Mouse (Mus musculus) lung, adult 2 months (tissue): Measurements from ENCODE around the gene Mmp23. TPM values are rescaled to one million over a fixed set of nuclear protein-coding genes. Genes with fewer than 3 reads are reported as not detected.

ENCODE experiments used
- DNase-seq: peaks from one replicate; pipeline ENCODE4 v3.0.0; 2022
- H3K4me1 ChIP-seq: fragments of 200-500 bp; 2 replicates; pipeline ENCODE4 v1.6.1; 2011; ENCODE audit warnings: low read length; ENCODE audit not compliant: control insufficient read depth, insufficient read depth
- H3K4me3 ChIP-seq: fragments of 200-500 bp; replicated peaks from 2 replicates; pipeline ENCODE3; 2011; ENCODE audit warnings: low read depth, mild to moderate bottlenecking, control low read depth, low read length; ENCODE audit errors: extremely low read depth
- CTCF ChIP-seq: fragments of 200-500 bp; IDR thresholded peaks from 2 replicates; pipeline ENCODE4 v1.5.1; 2011; ENCODE audit warnings: mild to moderate bottlenecking, low read length, control low read depth; ENCODE audit not compliant: insufficient read depth
- POLR2A ChIP-seq: fragments of 200-500 bp; IDR thresholded peaks from 2 replicates; pipeline ENCODE4 v1.6.1; 2011; ENCODE audit warnings: low read depth, mild to moderate bottlenecking, control low read depth, low read length, borderline replicate concordance; ENCODE audit errors: extremely low read depth
- WGBS: fragments of 180-500 bp; shearing (Covaris S2); methylation state at CpG from one replicate; pipeline ENCODE4 v1.1.7; 2018; 5-methylcytosine and 5-hydroxymethylcytosine counted together
- polyA plus RNA-seq: library from polyadenylated mRNA; depleted of rRNA; stranded (reverse); fragments of >200 nt; gene quantifications from 2 replicates; pipeline ENCODE4 v1.2.3, GENCODE M21; 2012; rRNA removed

Gene Mmp23
- polyA plus RNA-seq, 1 experiment, result 30.8 TPM

- DNase-seq, result no peak
- TF ChIP-seq CTCF (no peak), POLR2A (no peak)
- Histone ChIP-seq H3K4me3 (peak overlapping the region; percentile 96), H3K4me1 (peaks cover 2% of the 10 kb centered on the region; the same call in 1 of the 2 replicates)
- WGBS, result 1% methylated on average over 31 of the region's 31 CpGs
Measured at GRCm38 (mm10) chr4:155601997-155602456, 51.2 kb downstream of the Mmp23 start.

GRCm38 (mm10) chr4:155601091-155601996 lies 51.8 kb downstream of the Mmp23 start, which contains the start of gene Slc35e2:
TSS of gene Slc35e2 (plus strand) at chr4:155601416.
- peak within 1 kb of the TSS; percentile 96 for H3K4me3 ChIP-seq
- under 1% methylated on average over 64 of the region's 65 CpGs for WGBS
- H3K4me1 ChIP-seq, result peaks cover 2% of the 10 kb centered on the region; the same call in 1 of the 2 replicates
- TF ChIP-seq POLR2A, result peak; percentile 80; the same call in 1 of the 2 replicates
- TF ChIP-seq CTCF, result no peak
- DNase-seq, result peak; percentile 98

Other genes with a start within 250 kb of the Mmp23 start
- 7.4 and 10.1 TPM in 2 replicates for gene Cfap74, start 244.2 kb downstream of the Mmp23 start, polyA plus RNA-seq
- gene Tmem52, start 184.3 kb downstream of the Mmp23 start, polyA plus RNA-seq, result 3.5 and 5.2 TPM in 2 replicates
- 683 and 872 TPM in 2 replicates for gene Gnb1, start 162.0 kb downstream of the Mmp23 start, polyA plus RNA-seq
- 110 and 119 TPM in 2 replicates for gene Nadk, start 91.0 kb downstream of the Mmp23 start, polyA plus RNA-seq
- gene Slc35e2, start 52.0 kb downstream of the Mmp23 start, polyA plus RNA-seq, result 5.2 and 6.6 TPM in 2 replicates
- gene Cdk11b, start 28.5 kb downstream of the Mmp23 start, polyA plus RNA-seq, result 21.3 and 29.1 TPM in 2 replicates
- not detected in 2 replicates for gene Gm10563, start 8.0 kb downstream of the Mmp23 start, polyA plus RNA-seq
- gene Mib2, start 15.8 kb upstream of the Mmp23 start, polyA plus RNA-seq, result 90.1 and 92.0 TPM in 2 replicates
- gene Fndc10, start 41.0 kb upstream of the Mmp23 start, polyA plus RNA-seq, result 10.6 and 11.8 TPM in 2 replicates
- 103 and 128 TPM in 2 replicates for gene Ssu72, start 51.4 kb upstream of the Mmp23 start, polyA plus RNA-seq
- 1.6 and 1.8 TPM in 2 replicates for gene Tmem240, start 81.4 kb upstream of the Mmp23 start, polyA plus RNA-seq
- gene Atad3a, start 107.7 kb upstream of the Mmp23 start, polyA plus RNA-seq, result 44.5 and 48.4 TPM in 2 replicates
- 9.2 and 11.8 TPM in 2 replicates for gene Vwa1, start 121.3 kb upstream of the Mmp23 start, polyA plus RNA-seq
- 0.38 and 0.52 TPM in 2 replicates for gene Tmem88b, start 132.5 kb upstream of the Mmp23 start, polyA plus RNA-seq
- 15.7 and 17.3 TPM in 2 replicates for gene Ankrd65, start 137.1 kb upstream of the Mmp23 start, polyA plus RNA-seq
- 36.9 and 40.0 TPM in 2 replicates for gene Mrpl20, start 149.5 kb upstream of the Mmp23 start, polyA plus RNA-seq
- gene Ccnl2, start 159.1 kb upstream of the Mmp23 start, polyA plus RNA-seq, result 59.8 and 62.5 TPM in 2 replicates
- gene Aurkaip1, start 177.9 kb upstream of the Mmp23 start, polyA plus RNA-seq, result 120 and 151 TPM in 2 replicates
- gene Mxra8, start 186.3 kb upstream of the Mmp23 start, polyA plus RNA-seq, result 994 and 1,263 TPM in 2 replicates
- 128 and 159 TPM in 2 replicates for gene Dvl1, start 194.0 kb upstream of the Mmp23 start, polyA plus RNA-seq
- gene Tas1r3, start 210.0 kb upstream of the Mmp23 start, polyA plus RNA-seq, result 1.6 TPM in 2 replicates
- 30.3 and 33.3 TPM in 2 replicates for gene Cptp, start 216.1 kb upstream of the Mmp23 start, polyA plus RNA-seq
- 26.7 and 27.3 TPM in 2 replicates for gene Ints11, start 216.2 kb upstream of the Mmp23 start, polyA plus RNA-seq
- gene Pusl1, start 238.4 kb upstream of the Mmp23 start, polyA plus RNA-seq, result 82.2 and 88.0 TPM in 2 replicates
- gene Acap3, start 238.4 kb upstream of the Mmp23 start, polyA plus RNA-seq, result 48.3 and 50.7 TPM in 2 replicates